Mouse (Mus musculus): ENCODE measurements around the gene Mrpl4. TPM values are rescaled to one million over a fixed set of nuclear protein-coding genes. Genes with fewer than 3 reads are reported as not detected.
"Not testable (repeated sequence)": the region's sequence is repeated elsewhere in the genome, so short reads cannot be mapped to it uniquely, and the experiment has no call there.

The Mrpl4 gene
- total RNA-seq, 2 experiments from 2014 or later: 130 to 138 TPM

- DNase-seq: no peak
Observed at GRCm38 (mm10) chr9:21041308-21041707, 38.8 kb downstream of the Mrpl4 start.

- no peak for DNase-seq
Observed at GRCm38 (mm10) chr9:21043563-21043962, 41.0 kb downstream of the Mrpl4 start.

GRCm38 (mm10) chr9:21044785-21045184 lies 42.2 kb downstream of the Mrpl4 start:
- not testable (repeated sequence) for DNase-seq

GRCm38 (mm10) chr9:21045235-21045634 lies 42.7 kb downstream of the Mrpl4 start:
- DNase-seq: no peak

- DNase-seq: no peak
Observed at GRCm38 (mm10) chr9:21051578-21051977, 49.0 kb downstream of the Mrpl4 start.

Small RNA genes lying within 50 kb of the gene (microRNA-seq; reads per million reads assigned to microRNA genes)
- gene Mir1900: 0 reads per million in 2 experiments

Other genes with a start within 250 kb of the Mrpl4 start
- gene Col5a3, start 187.7 kb upstream of the Mrpl4 start, total RNA-seq (2021): 10 to 100 TPM; 14.4 to 16.1 TPM
- not detected for gene Rdh8, start 184.2 kb upstream of the Mrpl4 start, total RNA-seq (2021)
- gene A230050P20Rik, start 134.1 kb upstream of the Mrpl4 start, total RNA-seq (2021): 1 to 10 TPM; 3.9 to 4.0 TPM
- gene Angptl6, start 123.0 kb upstream of the Mrpl4 start, total RNA-seq (2021): 1 to 10 TPM; 4.3 to 4.4 TPM
- gene Ppan, start 114.6 kb upstream of the Mrpl4 start, total RNA-seq (2021): 1 to 10 TPM; 5.5 to 7.4 TPM
- 100 to 1,000 TPM; 114 to 116 TPM for gene Eif3g, start 104.1 kb upstream of the Mrpl4 start, total RNA-seq (2021)
- gene Dnmt1, start 42.9 kb upstream of the Mrpl4 start, total RNA-seq (2021): 10 to 100 TPM; 10.3 to 12.6 TPM
- gene S1pr2, start 26.0 kb upstream of the Mrpl4 start, total RNA-seq (2021): 1 to 10 TPM; 1.4 to 2.0 TPM
- gene Icam1, start 13.2 kb downstream of the Mrpl4 start, total RNA-seq (2021): 1 to 10 TPM; 8.7 to 9.1 TPM
- 1 to 10 TPM; 1.2 to 1.3 TPM for gene Icam4, start 26.6 kb downstream of the Mrpl4 start, total RNA-seq (2021)
- not detected for gene Icam5, start 29.3 kb downstream of the Mrpl4 start, total RNA-seq (2021)
- not detected for gene Zglp1, start 64.4 kb downstream of the Mrpl4 start, total RNA-seq (2021)
- under 1 TPM; 0.30 to 0.33 TPM for gene Gm49373, start 70.4 kb downstream of the Mrpl4 start, total RNA-seq (2021)
- gene Fdx1l, start 70.9 kb downstream of the Mrpl4 start, total RNA-seq (2021): 10 to 100 TPM; 39.1 to 48.3 TPM
- gene Gm38431, start 89.3 kb downstream of the Mrpl4 start, total RNA-seq (2021): under 1 TPM; 0.27 to 0.31 TPM
- 10 to 100 TPM; 22.5 to 23.9 TPM for gene Raver1, start 89.3 kb downstream of the Mrpl4 start, total RNA-seq (2021)
- 10 to 100 TPM in 1 of 2 experiments, 1 to 10 TPM in 1; 8.0 to 10.3 TPM for gene Tyk2, start 128.5 kb downstream of the Mrpl4 start, total RNA-seq (2021)
- 100 to 1,000 TPM; 160 to 168 TPM for gene Cdc37, start 147.2 kb downstream of the Mrpl4 start, total RNA-seq (2021)
- 10 to 100 TPM; 52.5 to 59.1 TPM for gene Pde4a, start 163.0 kb downstream of the Mrpl4 start, total RNA-seq (2021)
- gene Keap1, start 236.6 kb downstream of the Mrpl4 start, total RNA-seq (2021): 10 to 100 TPM; 43.1 to 44.5 TPM
- gene S1pr5, start 245.7 kb downstream of the Mrpl4 start, total RNA-seq (2021): 1 to 10 TPM in 1 of 2 experiments, under 1 TPM in 1; 0.89 to 1.5 TPM

Data from heart, adult 18-20 months (tissue).